Mouse (Mus musculus): ENCODE results near the gene Ddx20.

GRCm38 (mm10) chr3:105665105-105665765, 22.1 kb downstream of the Ddx20 start:
- TF ChIP-seq CTCF (IDR thresholded peaks at IDR 0.05; ENCODE audit: borderline replicate concordance, insufficient read depth, low read length) (no peak), POLR2A (IDR thresholded peaks at IDR 0.05; ENCODE audit: low read depth, low read length) (no peak)
